Mouse (Mus musculus) gastrocnemius, adult 18-20 months (tissue): ENCODE results near the gene Olfr1344. TPM values are rescaled to one million over a fixed set of nuclear protein-coding genes. Genes with fewer than 3 reads are reported as not detected.

Experiments
- total RNA-seq, 2 experiments: library from RNA; stranded (reverse); gene quantifications; 2 replicates each; pipeline ENCODE4 v1.2.3; 2021

The Olfr1344 gene
- total RNA-seq, 2 experiments from 2014 or later, result not detected

Other genes starting within 250 kb of the Olfr1344 start
- not detected for gene Galp, start 241.6 kb upstream of the Olfr1344 start, total RNA-seq
- gene Zscan5b, start 216.4 kb upstream of the Olfr1344 start, total RNA-seq, result not detected
- gene Epp13, start 186.0 kb upstream of the Olfr1344 start, total RNA-seq, result not detected
- gene Zfp667, start 152.1 kb upstream of the Olfr1344 start, total RNA-seq, result 1 to 10 TPM; 3.3 to 4.2 TPM
- gene Zfp583, start 107.4 kb upstream of the Olfr1344 start, total RNA-seq, result under 1 TPM; 0.43 to 0.50 TPM
- gene Gm3854, start 94.9 kb upstream of the Olfr1344 start, total RNA-seq, result under 1 TPM; 0.32 to 0.45 TPM
- 1 to 10 TPM; 1.8 to 2.5 TPM for gene Zfp78, start 75.4 kb upstream of the Olfr1344 start, total RNA-seq
- gene Zfp28, start 55.4 kb upstream of the Olfr1344 start, total RNA-seq, result 1 to 10 TPM in 1 of 2 experiments, under 1 TPM in 1; 0.90 to 1.0 TPM
- under 1 TPM; 0.12 to 0.16 TPM for gene Smim17, start 40.0 kb upstream of the Olfr1344 start, total RNA-seq
- gene Gm20715, start 28.4 kb upstream of the Olfr1344 start, total RNA-seq, result not detected
- not detected for gene Olfr1336, start 17.5 kb downstream of the Olfr1344 start, total RNA-seq
- gene Olfr1346, start 28.4 kb downstream of the Olfr1344 start, total RNA-seq, result not detected
- not detected for gene Olfr5, start 48.3 kb downstream of the Olfr1344 start, total RNA-seq
- gene Olfr1347, start 61.1 kb downstream of the Olfr1344 start, total RNA-seq, result not detected
- gene Olfr1348, start 70.1 kb downstream of the Olfr1344 start, total RNA-seq, result not detected
- not detected for gene Olfr1349, start 84.3 kb downstream of the Olfr1344 start, total RNA-seq
- gene Olfr1350, start 126.2 kb downstream of the Olfr1344 start, total RNA-seq, result not detected